Mouse (Mus musculus) spleen, adult 2 months (tissue): ENCODE data around the gene Gm21969.

Experiments
- CTCF ChIP-seq: fragments of 200-500 bp; IDR thresholded peaks from 2 replicates; pipeline ENCODE4 v1.5.1; 2011; ENCODE audit warnings: mild to moderate bottlenecking, inconsistent platforms; ENCODE audit not compliant: insufficient read depth, insufficient read length, insufficient replicate concordance; ENCODE audit errors: extremely low read depth
- POLR2A ChIP-seq: fragments of 200-500 bp; IDR thresholded peaks from 2 replicates; pipeline ENCODE4 v1.6.1; 2011; ENCODE audit warnings: low read depth, low read length, inconsistent platforms

DNA sequence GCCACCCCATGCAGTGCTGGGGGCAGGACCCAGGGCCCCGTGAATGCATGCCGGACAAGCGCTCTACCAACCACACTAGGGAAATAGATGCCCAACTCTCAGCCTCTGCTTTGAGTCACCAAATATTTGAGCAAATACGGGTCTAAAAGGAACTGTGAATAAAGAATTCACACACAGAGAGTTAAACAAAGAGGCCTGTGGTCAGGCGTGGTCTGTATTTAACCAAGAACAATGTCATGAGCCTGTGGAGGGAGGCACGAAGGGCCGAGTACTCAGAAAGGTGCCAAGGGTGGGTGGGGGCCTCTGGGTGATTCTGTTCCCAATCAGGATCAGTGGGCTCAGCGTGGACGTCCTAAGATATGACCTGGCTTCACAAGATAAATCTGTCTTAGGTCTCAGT, 85.1 kb downstream of the Gm21969 start:
- no peak for TF ChIP-seq CTCF
- TF ChIP-seq POLR2A = no peak
